Mouse (Mus musculus) spleen, adult 2 months (tissue): ENCODE measurements around the gene Fxr1. TPM values are rescaled to one million over a fixed set of nuclear protein-coding genes. Genes with fewer than 3 reads are reported as not detected.

Source experiments
- DNase-seq, 2 experiments: peaks; one replicate each; pipeline versions ENCODE4 v3.0.0 to v3.0.0-alpha.2; 2012 to 2021; ENCODE audit warnings: low spot score in 2 of 2, low read depth in 1 of 2
- H3K27ac ChIP-seq: fragments of 200-500 bp; 2 replicates; pipeline ENCODE4 v1.5.1; 2012; ENCODE audit warnings: low read length, inconsistent platforms; ENCODE audit not compliant: insufficient read depth
- H3K27me3 ChIP-seq: fragments of 200-500 bp; 2 replicates; pipeline ENCODE4 v1.6.1; 2012; ENCODE audit warnings: mild to moderate bottlenecking, moderate library complexity, low read length, inconsistent platforms; ENCODE audit not compliant: control insufficient read depth, insufficient read depth
- H3K36me3 ChIP-seq: fragments of 200-500 bp; 2 replicates; pipeline ENCODE4 v1.6.1; 2012; ENCODE audit warnings: mild to moderate bottlenecking, low read length, inconsistent platforms; ENCODE audit not compliant: control insufficient read depth, insufficient read depth
- H3K4me1 ChIP-seq: fragments of 200-500 bp; 2 replicates; pipeline ENCODE4 v1.6.1; 2011; ENCODE audit warnings: inconsistent platforms; ENCODE audit not compliant: control insufficient read depth, insufficient read depth, insufficient read length
- H3K4me3 ChIP-seq: fragments of 200-500 bp; 2 replicates; pipeline ENCODE4 v1.5.1; 2011; ENCODE audit warnings: mild to moderate bottlenecking, inconsistent platforms; ENCODE audit not compliant: insufficient read depth, insufficient read length; ENCODE audit errors: extremely low read depth
- CTCF ChIP-seq: fragments of 200-500 bp; IDR thresholded peaks from 2 replicates; pipeline ENCODE4 v1.5.1; 2011; ENCODE audit warnings: mild to moderate bottlenecking, inconsistent platforms; ENCODE audit not compliant: insufficient read depth, insufficient read length, insufficient replicate concordance; ENCODE audit errors: extremely low read depth
- POLR2A ChIP-seq: fragments of 200-500 bp; IDR thresholded peaks from 2 replicates; pipeline ENCODE4 v1.6.1; 2011; ENCODE audit warnings: low read depth, low read length, inconsistent platforms
- WGBS: fragments of 180-500 bp; shearing (Covaris S2); methylation state at CpG from one replicate; pipeline ENCODE4 v1.1.7; 2018; 5-methylcytosine and 5-hydroxymethylcytosine counted together
- polyA plus RNA-seq: library from polyadenylated mRNA; depleted of rRNA; stranded (reverse); fragments of >200 nt; gene quantifications from 2 replicates; pipeline ENCODE4 v1.2.3, GENCODE M21; 2012

Gene Fxr1
- polyA plus RNA-seq, 1 experiment = 4.6 TPM

- Histone ChIP-seq H3K27ac (no peak overlapping the region), H3K27me3 (no peaks in the 10 kb centered on the region), H3K4me1 (peaks cover 5% of the 10 kb centered on the region; the same call in 1 of the 2 replicates), H3K4me3 (no peak overlapping the region), H3K36me3 (peaks cover 3% of the 10 kb centered on the region; the same call in 1 of the 2 replicates)
- DNase-seq = no peak
- WGBS = 82% methylated on average over 3 of the region's 3 CpGs
- no peak for TF ChIP-seq POLR2A
- TF ChIP-seq CTCF = no peak
Observed at GRCm38 (mm10) chr3:34081929-34082328, 62.2 kb downstream of the Fxr1 start.

DNA sequence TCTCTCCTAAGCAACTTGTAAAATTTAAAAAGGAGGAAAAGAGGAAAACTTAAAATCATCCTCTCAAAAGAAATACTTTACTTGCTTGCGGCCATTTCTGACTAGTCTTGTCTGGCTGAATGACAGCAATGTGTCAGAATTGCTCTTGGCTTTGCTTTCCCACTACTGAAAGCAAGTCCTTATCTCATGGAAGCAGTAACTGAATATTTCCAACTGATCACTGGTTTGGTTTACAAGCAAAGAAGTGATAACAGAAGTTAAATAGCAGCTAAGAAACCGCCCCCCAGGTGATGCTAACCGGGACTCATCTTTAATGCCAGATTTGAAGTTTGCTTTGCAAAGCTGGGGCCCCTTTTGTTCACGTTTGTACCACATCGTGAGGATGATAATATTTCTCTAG is 63.9 kb downstream of the Fxr1 start:
- DNase-seq = no peak
- H3K27ac ChIP-seq = no peak overlapping the region
- peaks cover 5% of the 10 kb centered on the region; the same call in 1 of the 2 replicates for H3K4me1 ChIP-seq
- peaks cover 1% of the 10 kb centered on the region; the same call in 1 of the 2 replicates for H3K36me3 ChIP-seq
- no peak overlapping the region for H3K4me3 ChIP-seq
- H3K27me3 ChIP-seq = no peaks in the 10 kb centered on the region
- TF ChIP-seq CTCF = no peak
- TF ChIP-seq POLR2A = no peak
- 74% methylated on average over 5 of the region's 5 CpGs for WGBS

GRCm38 (mm10) chr3:34102891-34103290 is 83.1 kb downstream of the Fxr1 start:
- no peak overlapping the region for H3K27ac ChIP-seq
- H3K27me3 ChIP-seq = no peaks in the 10 kb centered on the region
- DNase-seq = no peak
- no peaks in the 10 kb centered on the region for H3K36me3 ChIP-seq
- H3K4me1 ChIP-seq = no peaks in the 10 kb centered on the region
- H3K4me3 ChIP-seq = no peak overlapping the region
- TF ChIP-seq CTCF (no peak), POLR2A (no peak)
- 80% methylated on average over 2 of the region's 2 CpGs for WGBS

DNA sequence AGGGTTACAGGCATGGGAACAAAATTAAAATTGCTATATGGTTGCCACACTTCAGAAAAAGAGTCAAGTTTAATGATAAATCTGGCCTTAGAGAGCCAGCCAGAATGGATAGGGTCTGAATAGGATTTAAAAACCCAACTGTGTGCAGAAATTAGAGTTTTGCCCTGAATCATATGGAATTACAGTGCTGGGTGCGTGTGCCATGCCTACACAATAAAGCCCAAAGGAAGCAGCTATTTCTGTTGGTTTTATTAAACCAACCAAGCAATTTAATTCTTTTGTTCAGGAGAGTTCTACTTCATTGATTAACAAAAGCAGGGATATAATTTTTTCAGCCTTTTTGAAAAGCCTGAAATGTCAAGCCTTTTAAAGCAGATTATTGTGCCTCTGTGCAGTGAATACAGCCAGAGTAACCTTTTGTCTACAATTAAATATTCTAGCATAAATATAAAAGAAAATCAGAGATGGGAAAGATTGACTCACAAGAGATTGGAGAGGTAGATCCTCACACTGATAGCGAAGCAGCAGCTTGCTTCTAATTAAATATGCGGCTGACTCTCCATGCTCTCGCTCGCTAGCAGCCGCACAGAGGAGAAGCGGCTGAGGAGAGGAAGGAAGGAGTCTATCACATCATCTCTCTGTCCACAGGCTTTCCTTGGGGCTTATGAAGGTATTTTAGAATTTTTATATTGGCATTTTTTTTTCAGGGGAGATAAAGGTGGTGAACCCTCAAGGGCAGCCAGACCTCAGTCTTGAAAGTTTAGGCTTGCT is 84.3 kb downstream of the Fxr1 start:
- no peaks in the 10 kb centered on the region for H3K27me3 ChIP-seq
- no peaks in the 10 kb centered on the region for H3K4me1 ChIP-seq
- no peak overlapping the region for H3K27ac ChIP-seq
- DNase-seq = no peak
- no peak overlapping the region for H3K4me3 ChIP-seq
- no peaks in the 10 kb centered on the region for H3K36me3 ChIP-seq
- 50% methylated on average over 7 of the region's 7 CpGs for whole genome bisulfite sequencing
- no peak for TF ChIP-seq POLR2A
- no peak for TF ChIP-seq CTCF

DNA sequence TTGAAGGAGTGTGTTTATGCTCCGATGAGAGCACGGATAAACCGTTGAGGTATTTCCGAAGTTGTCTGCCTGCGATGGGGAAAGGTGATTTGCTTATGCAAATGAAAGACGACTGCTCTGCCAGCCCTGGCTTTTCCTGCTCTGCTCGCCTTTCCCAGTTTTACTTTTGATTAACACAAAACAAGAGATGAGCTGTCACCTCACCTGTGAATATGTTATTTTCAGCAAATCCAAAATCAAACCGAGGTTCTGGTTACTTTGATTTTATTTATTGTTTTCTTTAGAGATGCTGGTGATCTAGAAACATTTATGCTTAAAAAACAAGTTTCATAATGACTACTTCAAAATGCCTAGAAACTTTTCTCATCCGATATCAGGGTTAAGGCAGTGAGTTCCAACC is 86.7 kb downstream of the Fxr1 start:
- no peak overlapping the region for H3K27ac ChIP-seq
- no peak for DNase-seq
- no peaks in the 10 kb centered on the region for H3K36me3 ChIP-seq
- H3K4me1 ChIP-seq = no peaks in the 10 kb centered on the region
- no peak for TF ChIP-seq POLR2A
- no peak for TF ChIP-seq CTCF
- 20% methylated on average over 9 of the region's 9 CpGs for WGBS
- no peaks in the 10 kb centered on the region for H3K27me3 ChIP-seq
- no peak overlapping the region for H3K4me3 ChIP-seq

DNA sequence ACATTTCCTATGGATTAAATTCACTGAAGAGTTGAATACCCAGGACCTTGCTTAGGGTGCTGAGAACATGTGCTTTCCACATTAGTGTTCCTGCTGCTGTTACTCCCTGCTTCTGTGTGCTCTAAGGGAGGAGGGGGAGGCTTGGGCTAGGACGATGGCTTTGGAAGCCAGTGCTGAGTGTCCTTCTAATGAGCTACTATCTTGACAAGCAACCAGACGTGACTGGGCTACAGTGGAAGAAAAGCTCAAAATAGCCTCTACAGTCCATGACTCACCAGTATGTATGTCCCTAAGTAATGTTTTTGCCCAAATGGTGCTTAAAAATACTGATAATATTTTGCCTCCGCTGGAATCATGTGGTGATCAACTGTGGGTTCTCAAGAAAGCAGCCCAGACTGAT is 87.9 kb downstream of the Fxr1 start:
- Histone ChIP-seq H3K4me1 (no peaks in the 10 kb centered on the region), H3K27ac (no peak overlapping the region), H3K36me3 (no peaks in the 10 kb centered on the region), H3K27me3 (no peaks in the 10 kb centered on the region), H3K4me3 (no peak overlapping the region)
- 77% methylated on average over 3 of the region's 3 CpGs for WGBS
- no peak for TF ChIP-seq CTCF
- TF ChIP-seq POLR2A = no peak
- DNase-seq = no peak

DNA sequence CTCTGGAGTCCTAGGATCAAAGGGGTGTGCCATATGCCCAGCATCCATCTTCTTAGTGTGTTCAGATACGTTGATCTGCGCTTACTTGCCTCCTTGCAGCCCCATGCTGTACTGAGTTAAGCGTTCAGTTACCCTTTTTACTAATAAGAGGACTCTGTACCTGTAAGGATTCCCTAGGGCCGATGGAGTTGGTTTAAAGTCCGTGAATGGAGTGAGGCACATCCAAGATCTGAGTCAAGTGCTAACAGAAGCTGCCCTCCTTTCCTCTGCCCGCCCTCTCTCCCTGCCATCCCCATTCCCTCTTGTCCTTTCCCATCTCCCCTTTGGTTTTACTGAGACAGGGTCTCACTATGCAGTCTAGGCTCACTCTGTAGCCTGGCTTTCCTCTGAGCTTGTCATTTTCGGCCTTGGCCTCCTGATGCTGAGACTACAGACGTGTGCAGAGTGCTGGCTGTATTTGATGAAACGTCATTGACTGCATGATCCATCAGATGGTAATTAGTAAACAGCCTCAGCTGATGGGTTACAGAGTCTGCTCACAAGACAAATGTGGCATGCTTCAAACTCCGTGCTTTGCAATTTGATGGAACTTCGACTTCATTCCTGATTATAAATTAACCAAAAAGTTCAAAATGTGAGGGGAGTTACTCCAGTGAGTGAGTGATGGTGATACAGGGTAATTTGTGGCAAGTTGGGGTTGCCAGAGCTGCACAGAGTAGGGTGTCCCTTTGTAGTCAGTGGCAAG is 92.4 kb downstream of the Fxr1 start:
- TF ChIP-seq POLR2A (no peak), CTCF (no peak)
- Histone ChIP-seq H3K36me3 (no peaks in the 10 kb centered on the region), H3K27ac (no peak overlapping the region), H3K4me1 (no peaks in the 10 kb centered on the region), H3K27me3 (no peaks in the 10 kb centered on the region), H3K4me3 (no peak overlapping the region)
- 76% methylated on average over 11 of the region's 11 CpGs for WGBS
- no peak for DNase-seq
